Mouse (Mus musculus): ENCODE measurements around the gene Gpld1.
A peak's percentile ranks its signal among the peaks of the same experiment; 100 is the strongest.
"Not testable (repeated sequence)": the region's sequence is repeated elsewhere in the genome, so short reads cannot be mapped to it uniquely, and the experiment has no call there.

Gene Gpld1

GRCm38 (mm10) chr13:24948870-24949269 is 5.9 kb downstream of the Gpld1 start:
- no peak for DNase-seq

GRCm38 (mm10) chr13:24952659-24953058 is 9.7 kb downstream of the Gpld1 start:
- DNase-seq, result no peak

GRCm38 (mm10) chr13:24955091-24955490 is 12.1 kb downstream of the Gpld1 start:
- DNase-seq, result no peak

- peak; percentile 26 to 38 for DNase-seq
Observed at GRCm38 (mm10) chr13:24955500-24955899, 12.5 kb downstream of the Gpld1 start.

- DNase-seq, result no peak
Observed at GRCm38 (mm10) chr13:24958671-24959070, 15.7 kb downstream of the Gpld1 start.

- no peak for DNase-seq
Observed at GRCm38 (mm10) chr13:24960084-24960483, 17.1 kb downstream of the Gpld1 start.

GRCm38 (mm10) chr13:24962119-24962518 is 19.2 kb downstream of the Gpld1 start:
- DNase-seq, result no peak

GRCm38 (mm10) chr13:24965130-24965845 is 22.3 kb downstream of the Gpld1 start:
- DNase-seq, result peak in 1 of 2 experiments; percentile 28

- no peak for DNase-seq
Observed at GRCm38 (mm10) chr13:24965846-24966201, 22.9 kb downstream of the Gpld1 start.

- DNase-seq, result not testable (repeated sequence)
Observed at GRCm38 (mm10) chr13:24971776-24972175, 28.8 kb downstream of the Gpld1 start.

GRCm38 (mm10) chr13:24976384-24976783 is 33.4 kb downstream of the Gpld1 start:
- no peak for DNase-seq

- peak; percentile 23 to 52 for DNase-seq
Observed at GRCm38 (mm10) chr13:24977820-24978342, 34.9 kb downstream of the Gpld1 start.

GRCm38 (mm10) chr13:24981031-24981430 is 38.1 kb downstream of the Gpld1 start:
- DNase-seq, result no peak

GRCm38 (mm10) chr13:24985435-24985834 is 42.5 kb downstream of the Gpld1 start:
- DNase-seq, result no peak

- peak; percentile 81 to 85 for DNase-seq
Observed at GRCm38 (mm10) chr13:24988391-24988790, 45.4 kb downstream of the Gpld1 start.

GRCm38 (mm10) chr13:24989006-24989405 is 46.1 kb downstream of the Gpld1 start:
- peak in 1 of 2 experiments; percentile 13 for DNase-seq

- DNase-seq, result peak; percentile 18 to 50
Observed at GRCm38 (mm10) chr13:24993160-24993559, 50.2 kb downstream of the Gpld1 start.

GRCm38 (mm10) chr13:24999538-24999937 is 56.6 kb downstream of the Gpld1 start:
- no peak for DNase-seq

- DNase-seq, result no peak
Observed at GRCm38 (mm10) chr13:25002965-25003364, 60.0 kb downstream of the Gpld1 start.

- peak; percentile 56 to 63 for DNase-seq
Observed at GRCm38 (mm10) chr13:25007115-25007514, 64.2 kb downstream of the Gpld1 start.

GRCm38 (mm10) chr13:25018316-25018715 is 75.4 kb downstream of the Gpld1 start:
- no peak for DNase-seq

- DNase-seq, result peak; percentile 88 to 94
Observed at GRCm38 (mm10) chr13:25019793-25020539, 77.0 kb downstream of the Gpld1 start, which contains the start of gene Mrs2. TSS of gene Mrs2 (minus strand) at chr13:25020379.

- DNase-seq, result no peak
Observed at GRCm38 (mm10) chr13:25020540-25020892, 77.6 kb downstream of the Gpld1 start.

GRCm38 (mm10) chr13:25022386-25022785 is 79.4 kb downstream of the Gpld1 start:
- no peak for DNase-seq
